Mouse (Mus musculus) urinary bladder, adult 18-20 months (tissue): ENCODE measurements at regions not wholly inside any gene's neighbourhood (a gene's known extent, or its start where the extent isn't known, plus 50 kb on each side); places are given as distances from the start of the nearest gene placed in this dataset.
"Not testable (repeated sequence)": the region's sequence is repeated elsewhere in the genome, so short reads cannot be mapped to it uniquely, and the experiment has no call there.

ENCODE experiments used
- DNase-seq, 2 experiments: peaks; one replicate each; pipeline ENCODE4 v3.0.0; 2022; ENCODE audit warnings: low spot score in 2 of 2, mixed read lengths in 2 of 2

- no peak for DNase-seq
Measured at GRCm38 (mm10) chr5:26573446-26573845, 243.6 kb upstream of the Dpp6 start.

- no peak for DNase-seq
Measured at GRCm38 (mm10) chr5:26586108-26586507, 230.9 kb upstream of the Dpp6 start.

DNA sequence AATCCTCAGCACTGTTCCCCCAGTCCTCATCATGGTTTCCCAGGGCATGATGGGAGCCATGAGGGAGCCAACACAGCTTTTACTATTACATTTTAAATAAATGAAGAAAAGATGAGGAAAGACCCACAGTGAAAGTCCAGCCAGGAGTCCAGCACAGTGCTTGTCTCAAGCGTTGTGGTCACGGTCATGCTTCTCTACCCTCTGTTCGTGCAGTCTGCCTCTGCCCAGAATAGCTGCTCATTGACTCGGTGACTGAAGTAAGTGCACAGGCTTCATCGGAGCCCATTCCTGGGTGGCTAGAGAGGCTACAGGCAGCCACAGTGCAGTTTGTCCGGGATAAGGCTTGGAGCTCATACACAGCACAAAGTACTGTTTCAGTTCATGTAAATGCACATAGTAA lies 226.1 kb upstream of the Dpp6 start:
- DNase-seq = no peak

DNA sequence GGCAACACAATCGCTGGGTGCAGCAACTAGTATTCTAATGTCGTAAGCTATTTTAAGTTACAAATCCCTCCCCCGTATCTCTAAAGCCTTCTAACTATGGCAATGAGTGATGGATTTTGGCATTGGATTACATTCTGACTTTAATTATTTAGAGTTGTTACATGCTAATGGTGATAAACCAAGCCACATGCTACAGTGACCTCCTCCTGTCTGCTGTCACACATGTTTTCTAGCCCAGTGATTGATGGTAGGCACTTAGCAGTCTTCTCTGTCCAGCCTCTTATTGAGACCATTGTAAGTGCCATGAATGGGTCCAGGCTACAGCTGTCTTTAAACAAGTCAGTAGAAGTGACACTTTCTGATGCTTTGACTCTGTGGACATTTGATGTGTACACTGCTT lies 224.7 kb upstream of the Dpp6 start:
- DNase-seq = no peak

GRCm38 (mm10) chr5:26597991-26598390 lies 219.0 kb upstream of the Dpp6 start:
- no peak for DNase-seq

GRCm38 (mm10) chr5:26619272-26619671 lies 197.7 kb upstream of the Dpp6 start:
- no peak for DNase-seq

DNA sequence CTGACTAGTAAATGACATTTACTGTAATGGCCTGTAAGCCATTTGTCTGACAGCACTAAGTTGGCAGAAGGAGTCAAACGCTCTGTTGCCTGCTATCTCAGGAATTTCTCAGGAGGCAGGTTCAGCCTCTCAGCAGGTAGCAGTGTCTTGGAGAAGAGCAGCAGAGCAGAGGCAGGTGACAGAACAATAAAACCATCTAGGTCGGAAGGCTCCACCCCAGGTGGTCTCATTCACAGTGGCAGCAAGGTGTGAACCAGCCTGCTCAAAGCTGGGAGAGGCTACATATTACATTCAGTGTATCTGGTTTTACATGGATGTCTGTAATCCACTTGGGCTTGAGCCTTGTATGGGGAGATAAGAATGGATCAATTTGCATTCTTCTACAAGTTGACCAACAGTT lies 194.9 kb upstream of the Dpp6 start:
- DNase-seq = no peak

DNA sequence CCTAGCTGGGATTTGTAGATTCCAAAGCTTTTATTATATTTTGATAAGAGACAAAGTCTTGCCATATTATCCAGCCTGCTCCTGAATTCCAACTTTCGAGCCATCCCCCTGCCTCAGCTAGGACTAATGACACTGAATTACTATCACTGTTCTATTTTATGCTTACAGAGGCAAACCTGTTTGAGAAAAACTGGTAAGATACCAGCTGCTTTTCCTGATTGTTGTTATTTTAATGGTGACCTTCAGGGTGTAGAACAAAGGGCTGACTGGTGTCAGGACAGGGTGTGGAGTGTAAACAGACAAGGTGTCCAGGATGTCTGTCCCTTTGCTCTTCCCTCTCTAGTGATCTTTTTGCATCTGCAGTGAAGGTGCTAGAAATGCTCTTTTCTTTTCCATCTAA lies 145.5 kb upstream of the Dpp6 start:
- DNase-seq = no peak

DNA sequence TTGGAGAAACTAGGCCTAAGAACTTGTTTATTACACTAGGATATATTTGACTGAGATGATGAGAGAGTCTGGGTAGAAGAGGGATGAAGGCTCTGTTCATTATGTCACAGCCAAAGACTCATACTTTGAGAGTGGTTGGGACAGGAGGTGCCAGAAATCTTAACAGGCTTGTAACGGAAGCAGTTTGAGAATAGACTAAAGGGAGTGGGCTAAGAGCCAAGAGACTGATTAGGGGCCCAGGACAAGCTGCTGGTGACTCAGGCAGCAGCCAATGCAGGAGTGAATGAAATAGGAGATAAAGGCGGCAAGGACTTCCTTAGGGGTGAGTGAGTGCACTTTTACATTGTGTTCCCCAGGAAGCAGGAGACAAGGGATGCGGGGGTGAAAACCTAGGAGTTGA lies 127.2 kb upstream of the Dpp6 start:
- DNase-seq = no peak

DNA sequence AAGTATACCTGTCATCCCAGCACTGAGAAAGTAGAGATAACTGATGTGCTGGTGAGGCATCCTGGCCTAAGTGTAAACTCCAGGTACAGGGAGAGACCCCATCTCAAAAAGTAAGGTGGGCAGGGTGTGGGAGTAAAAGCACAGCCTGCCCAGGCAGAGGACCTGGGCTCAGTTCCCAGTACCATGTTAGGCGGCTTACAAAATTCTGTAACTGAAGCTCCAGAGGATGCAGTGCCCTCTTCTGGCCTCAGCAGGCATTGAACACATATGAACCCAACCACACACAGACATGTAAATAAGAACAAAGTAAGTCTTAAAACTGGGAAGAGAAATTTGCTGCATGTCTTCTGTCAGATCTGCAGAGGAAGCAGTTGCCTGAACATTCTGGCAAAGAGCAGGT lies 125.9 kb upstream of the Dpp6 start:
- no peak for DNase-seq

DNA sequence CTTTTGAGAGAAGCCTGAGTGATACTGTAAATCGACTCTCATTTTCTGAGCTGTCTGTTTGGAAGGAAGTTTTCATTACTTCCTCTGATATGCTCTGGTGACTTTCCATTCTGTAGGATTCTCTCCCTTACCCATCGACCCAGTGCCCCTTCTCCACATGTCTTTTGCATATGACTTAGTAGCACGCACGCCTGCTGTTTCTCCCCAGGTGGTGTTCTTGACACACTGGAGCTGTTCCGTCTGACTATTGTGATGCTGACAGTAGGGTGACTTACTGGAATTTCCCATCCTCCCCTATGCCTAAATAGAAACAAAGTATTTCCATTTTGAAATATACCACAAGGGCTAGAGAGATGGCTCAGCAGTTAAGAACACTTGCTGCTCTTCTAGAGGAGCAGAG lies 125.0 kb upstream of the Dpp6 start:
- no peak for DNase-seq

GRCm38 (mm10) chr5:26703621-26704020 lies 113.4 kb upstream of the Dpp6 start:
- not testable (repeated sequence) for DNase-seq

DNA sequence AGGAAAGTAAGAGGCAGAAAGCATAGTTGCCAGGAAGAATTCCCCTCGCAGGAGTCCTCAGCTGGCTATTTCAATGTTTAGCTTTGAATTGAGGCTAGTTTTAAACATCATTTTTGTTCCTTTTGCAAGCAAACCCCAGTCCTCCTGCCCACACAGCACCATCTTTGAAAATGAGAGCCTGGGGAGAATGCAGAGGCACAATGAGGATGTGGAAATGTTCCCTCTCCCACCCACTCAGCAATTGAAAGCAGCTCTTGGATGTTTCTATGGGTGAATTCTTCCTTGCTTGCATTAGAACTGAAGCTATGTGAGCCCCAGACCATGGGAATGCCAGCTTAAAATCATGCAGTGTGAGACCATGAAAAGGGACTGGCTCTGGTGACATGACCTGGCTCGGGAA lies 109.3 kb upstream of the Dpp6 start:
- no peak for DNase-seq

- no peak for DNase-seq
Measured at GRCm38 (mm10) chr5:26724491-26724890, 92.5 kb upstream of the Dpp6 start.

- DNase-seq = no peak
Measured at GRCm38 (mm10) chr5:26725953-26726352, 91.0 kb upstream of the Dpp6 start.

- not testable (repeated sequence) for DNase-seq
Measured at GRCm38 (mm10) chr5:26751196-26751595, 65.8 kb upstream of the Dpp6 start.

GRCm38 (mm10) chr5:26751601-26752305 lies 65.2 kb upstream of the Dpp6 start:
- not testable (repeated sequence) for DNase-seq

DNA sequence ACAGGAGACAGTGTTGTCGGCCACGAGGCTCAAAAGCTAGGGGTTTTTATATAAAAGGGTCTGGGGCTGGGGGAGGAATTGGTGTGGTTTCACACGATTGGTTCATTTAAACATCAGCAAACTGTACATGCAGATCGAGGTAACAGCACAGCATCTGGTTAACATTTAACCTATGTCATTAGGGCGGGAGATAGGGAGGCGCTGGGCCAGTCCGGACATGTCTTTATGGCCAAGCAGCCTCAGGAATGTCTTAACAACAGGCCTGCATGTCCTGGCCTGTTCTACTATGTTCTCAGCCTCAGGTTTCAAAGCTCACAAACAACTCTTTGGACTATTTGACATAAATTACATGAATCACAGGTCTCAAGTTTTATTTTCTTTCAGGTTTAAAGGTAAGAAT lies 62.9 kb upstream of the Dpp6 start:
- DNase-seq = not testable (repeated sequence)
